Mouse (Mus musculus) kidney, adult 18-20 months (tissue): ENCODE data around the gene Defb5.
"Not testable (repeated sequence)": the region's sequence is repeated elsewhere in the genome, so short reads cannot be mapped to it uniquely, and the experiment has no call there.

Source experiments
- DNase-seq: peaks from one replicate; pipeline ENCODE4 v3.0.0; 2021

The Defb5 gene

GRCm38 (mm10) chr8:19247280-19247679, at the start of gene Defb5:
TSS of gene Defb5 (plus strand) at chr8:19247580.
- no peak for DNase-seq

- no peak for DNase-seq
These were observed 22.2 kb upstream of the Defb5 start, which contains the start of gene Defb6 for GRCm38 (mm10) chr8:19225161-19225560. TSS of gene Defb6 (plus strand) at chr8:19225478.

- no peak for DNase-seq
These were observed 9.3 kb upstream of the Defb5 start for GRCm38 (mm10) chr8:19238101-19238500.

- DNase-seq: no peak
These were observed 7.8 kb upstream of the Defb5 start, which contains the start of gene Defb46 for GRCm38 (mm10) chr8:19239616-19240015. TSS of gene Defb46 (plus strand) at chr8:19239916.

GRCm38 (mm10) chr8:19258136-19258535, 10.8 kb downstream of the Defb5 start:
- no peak for DNase-seq

GRCm38 (mm10) chr8:19259667-19260066, 12.3 kb downstream of the Defb5 start:
- DNase-seq: no peak

- not testable (repeated sequence) for DNase-seq
These were observed 45.7 kb downstream of the Defb5 start, which contains the start of gene Defb3 for GRCm38 (mm10) chr8:19293060-19293459. TSS of gene Defb3 (plus strand) at chr8:19293360.

- DNase-seq: not testable (repeated sequence)
These were observed 51.0 kb downstream of the Defb5 start for GRCm38 (mm10) chr8:19298361-19298760.
